ENCODE assay signal across 8 mouse cellular contexts in genomic region chr10:85651706-85652105, GRCm38 (mm10).
DNase-seq lines count a peak whose midpoint lies in the region; ATAC-seq lines count a peak whose summit lies in the region.

No protein-coding gene starts in this region.

- H3K4me3 ChIP-seq in midbrain, embryonic 16.5 days (ENCODE audit: low read depth, low read length): no peak overlapping the region

- no peaks in the 10 kb centered on the region for H3K36me3 ChIP-seq in midbrain, embryonic 16.5 days (ENCODE audit: control insufficient read depth, insufficient read depth, low read length)

- intact Hi-C loops in left cerebral cortex, postnatal 4 days (cut with DNase I): loop anchor here (2.0 to 10.0 kb wide), 2 partner anchors 267 to 439 kb away; partner anchors contain the start of gene Btbd11

- no peaks in the 10 kb centered on the region; the same call in 1 of the 2 replicates for H3K4me1 ChIP-seq in midbrain, embryonic 16.5 days (ENCODE audit: control insufficient read depth, insufficient read depth, low read length)

- no peaks in the 10 kb centered on the region for H3K9me3 ChIP-seq in midbrain, embryonic 16.5 days (replicated peaks; ENCODE audit: control insufficient read depth, low read length, poor library complexity, severe bottlenecking)

- peak; percentile 73 for DNase-seq in 3T3-L1 (ENCODE audit: low read depth, low spot score)
- DNase-seq in NIH3T3 (ENCODE audit: low read depth): peak; percentile 81
- DNase-seq in cerebellum, postnatal 36 days: peak; percentile 26 to 38
- peak; percentile 24 to 67 for DNase-seq in frontal cortex, postnatal 36 days (ENCODE audit: low spot score in 2 of 2)
- DNase-seq in kidney, adult 18-20 months: peak; percentile 13
- DNase-seq in left cerebral cortex, postnatal 4 days: peak; percentile 56
- DNase-seq in testis, postnatal 10 days (ENCODE audit: low spot score): peak; percentile 55

- H3K9ac ChIP-seq in midbrain, embryonic 16.5 days (ENCODE audit: low read depth, low read length): no peak overlapping the region

- no peak overlapping the region for H3K4me2 ChIP-seq in midbrain, embryonic 16.5 days (ENCODE audit: low read length)

- WGBS in midbrain, embryonic 16.5 days: 32% methylated on average over 7 of the region's 7 CpGs

- peak; percentile 85 for ATAC-seq in midbrain, embryonic 16.5 days

- H3K27ac ChIP-seq in midbrain, embryonic 16.5 days (ENCODE audit: low read length): no peak overlapping the region

- no peaks in the 10 kb centered on the region for H3K27me3 ChIP-seq in midbrain, embryonic 16.5 days (ENCODE audit: control insufficient read depth, insufficient read depth, low read depth, low read length)

Comparison
In these comparisons a context has a peak if more than half of its experiments do, and no peak if none do; other contexts are left out.
1. DNase-seq: peak in every context shown above with its lines; median percentile 81 in NIH3T3; 73 in 3T3-L1; 56 in left cerebral cortex, postnatal 4 days; 55 in testis, postnatal 10 days; 46 in frontal cortex, postnatal 36 days; 32 in cerebellum, postnatal 36 days; 13 in kidney, adult 18-20 months.